ENCODE assay signal across 24 mouse cellular contexts in genomic region chr13:6509616-6510384, GRCm38 (mm10). TPM values are rescaled to one million over a fixed set of nuclear protein-coding genes. Genes with fewer than 3 reads are reported as not detected.
A peak's percentile ranks its signal among the peaks of the same experiment; 100 is the strongest.
DNase-seq lines count a peak whose midpoint lies in the region; ATAC-seq lines count a peak whose summit lies in the region.
"Had no signal": no experiment of that assay in that cellular context is flagged by ENCODE, and none has a peak within 500 bp of the region (broad histone marks: within the 10 kb centered on the region; RNA-seq: fewer than 3 reads in every experiment).

No protein-coding gene starts in this region.

- peak; percentile 38 for DNase-seq in embryonic facial prominence, embryonic 14.5 days (ENCODE audit: low spot score)
- DNase-seq in embryonic facial prominence, embryonic 10.5 days (ENCODE audit: low spot score), result no peak
- DNase-seq in heart, adult 8-10 months (ENCODE audit: low spot score), result peak; percentile 35
- DNase-seq in heart, postnatal 25 days (ENCODE audit: low spot score), result no peak
- DNase-seq in NIH3T3 (ENCODE audit: low read depth), result peak; percentile 30
- peak; percentile 76 for DNase-seq in skeletal muscle tissue, adult 2 months (ENCODE audit: low read depth, low spot score)
- no peak for DNase-seq in kidney, postnatal 4 days
- DNase-seq: adrenal gland, postnatal 36 days; cerebellum, adult 2 months; cerebellum, postnatal 14 days; kidney, adult 8-10 months; layer of hippocampus, postnatal 36 days; liver, postnatal 0 days; lung, postnatal 4 days; midbrain, embryonic 14.5 days; retina, postnatal 1 day; right cerebral cortex, postnatal 14 days had no signal

- ATAC-seq in embryonic facial prominence, embryonic 14.5 days (ENCODE audit: low read depth), result peak; percentile 18; the same call in 1 of the 2 replicates
- ATAC-seq: forebrain, embryonic 13.5 days; intestine, embryonic 16.5 days; liver, embryonic 12.5 days; liver, postnatal 0 days had no signal

- H3K9me3 ChIP-seq in embryonic facial prominence, embryonic 14.5 days (ENCODE audit: control insufficient read depth, low read length), result no peaks in the 10 kb centered on the region
- H3K9me3 ChIP-seq in embryonic facial prominence, embryonic 10.5 days, result no peaks in the 10 kb centered on the region
- H3K9me3 ChIP-seq: forebrain, embryonic 13.5 days; hindbrain, embryonic 13.5 days; liver, embryonic 12.5 days; neural tube, embryonic 15.5 days; stomach, embryonic 15.5 days had no signal

- H3K4me2 ChIP-seq in embryonic facial prominence, embryonic 14.5 days (ENCODE audit: low read depth, low read length), result no peak overlapping the region
- H3K4me2 ChIP-seq: forebrain, embryonic 13.5 days; hindbrain, embryonic 13.5 days; liver, embryonic 12.5 days; neural tube, embryonic 15.5 days; stomach, embryonic 15.5 days had no signal

- no peaks in the 10 kb centered on the region for H3K4me1 ChIP-seq in embryonic facial prominence, embryonic 14.5 days (ENCODE audit: control insufficient read depth, insufficient read depth, low read length)
- no peaks in the 10 kb centered on the region; the same call in 1 of the 2 replicates for H3K4me1 ChIP-seq in embryonic facial prominence, embryonic 10.5 days
- H3K4me1 ChIP-seq: forebrain, embryonic 13.5 days; hindbrain, embryonic 13.5 days; liver, embryonic 12.5 days; neural tube, embryonic 15.5 days had no signal

- no peak overlapping the region for H3K9ac ChIP-seq in embryonic facial prominence, embryonic 14.5 days (ENCODE audit: low read depth, low read length)
- H3K9ac ChIP-seq: forebrain, embryonic 13.5 days; hindbrain, embryonic 13.5 days; liver, embryonic 12.5 days; liver, postnatal 0 days; neural tube, embryonic 15.5 days; stomach, embryonic 15.5 days had no signal

- no peaks in the 10 kb centered on the region for H3K36me3 ChIP-seq in embryonic facial prominence, embryonic 14.5 days (ENCODE audit: control insufficient read depth, insufficient read depth, low read length)
- no peaks in the 10 kb centered on the region for H3K36me3 ChIP-seq in embryonic facial prominence, embryonic 10.5 days (replicated peaks)
- H3K36me3 ChIP-seq: hindbrain, embryonic 13.5 days; liver, embryonic 12.5 days; neural tube, embryonic 15.5 days; stomach, embryonic 15.5 days had no signal

- 74% methylated on average over 9 of the region's 9 CpGs for WGBS in embryonic facial prominence, embryonic 14.5 days
- WGBS in embryonic facial prominence, embryonic 10.5 days, result 86% methylated on average over 9 of the region's 9 CpGs

- H3K4me3 ChIP-seq in embryonic facial prominence, embryonic 14.5 days (ENCODE audit: low read depth, low read length), result no peak overlapping the region
- H3K4me3 ChIP-seq in embryonic facial prominence, embryonic 10.5 days, result no peak overlapping the region
- H3K4me3 ChIP-seq: forebrain, embryonic 13.5 days; hindbrain, embryonic 13.5 days; liver, embryonic 12.5 days; neural tube, embryonic 15.5 days; stomach, embryonic 15.5 days had no signal

- no peaks in the 10 kb centered on the region for H3K27me3 ChIP-seq in embryonic facial prominence, embryonic 14.5 days (replicated peaks; ENCODE audit: control insufficient read depth, insufficient read depth, low read length)
- no peaks in the 10 kb centered on the region for H3K27me3 ChIP-seq in embryonic facial prominence, embryonic 10.5 days (replicated peaks; ENCODE audit: low read depth, poor library complexity, severe bottlenecking)
- H3K27me3 ChIP-seq: forebrain, embryonic 13.5 days; hindbrain, embryonic 13.5 days; liver, embryonic 12.5 days; neural tube, embryonic 15.5 days; stomach, embryonic 15.5 days had no signal

- intact Hi-C loops in heart, postnatal 25 days (cut with DNase I), result no loop called here

- no peak overlapping the region for H3K27ac ChIP-seq in embryonic facial prominence, embryonic 14.5 days (replicated peaks; ENCODE audit: low read depth, low read length)
- H3K27ac ChIP-seq in embryonic facial prominence, embryonic 10.5 days (replicated peaks), result no peak overlapping the region
- H3K27ac ChIP-seq: forebrain, embryonic 13.5 days; hindbrain, embryonic 13.5 days; kidney, postnatal 0 days; liver, embryonic 12.5 days; neural tube, embryonic 15.5 days; stomach, embryonic 15.5 days had no signal

RNA-seq across cellular contexts. Expression of gene Pitrm1, which starts 38.1 kb away (rescaled TPM):
- 85.3 and 99.9 TPM in 2 replicates for polyA plus RNA-seq in embryonic facial prominence, embryonic 14.5 days (2014; fragmentation: Nextera tagmentation; extraction: Ambion mirVana)
- 129 and 131 TPM in 2 replicates for polyA plus RNA-seq in embryonic facial prominence, embryonic 10.5 days (2016; fragmentation: Nextera tagmentation; extraction: Ambion mirVana)
- 10 to 100 TPM; 49.4 to 60.1 (median 58.5) TPM for total RNA-seq in heart, adult 8-10 months (2022)
- total RNA-seq in heart, postnatal 25 days (2021), result 10 to 100 TPM; 54.6 to 59.6 TPM

Comparison
In these comparisons a context has a peak if more than half of its experiments do, and no peak if none do; other contexts are left out.
1. DNase-seq: peak in embryonic facial prominence, embryonic 14.5 days (single experiment), heart, adult 8-10 months (single experiment), NIH3T3 (single experiment) and skeletal muscle tissue, adult 2 months (single experiment); none in embryonic facial prominence, embryonic 10.5 days (single experiment), heart, postnatal 25 days (single experiment) and kidney, postnatal 4 days (0 of 2).